Mouse (Mus musculus): ENCODE results near the gene Slc39a11. TPM values are rescaled to one million over a fixed set of nuclear protein-coding genes. Genes with fewer than 3 reads are reported as not detected.

Gene Slc39a11
- polyA plus RNA-seq, 1 experiment: 10.4 TPM

DNA sequence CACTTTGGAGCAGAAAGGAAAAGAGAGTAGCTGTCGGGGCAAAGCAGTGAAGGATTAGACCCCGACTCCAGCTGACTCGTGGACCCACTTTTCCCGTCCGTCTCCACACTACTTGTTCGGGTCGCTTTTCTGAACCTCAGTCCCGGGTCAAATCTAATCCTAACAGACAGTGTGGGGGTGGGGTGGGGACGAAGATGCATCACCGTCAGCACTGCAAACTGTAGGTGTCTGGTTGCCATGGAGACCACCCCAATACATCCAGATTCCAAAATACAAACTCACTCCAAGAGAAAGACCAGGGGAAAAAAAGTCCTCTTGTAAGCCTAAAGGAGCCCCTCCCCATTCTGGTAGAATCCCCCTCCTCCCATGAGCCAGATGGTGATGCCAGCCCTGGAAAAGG is 97.3 kb downstream of the Slc39a11 start:
- TF ChIP-seq GATA1 (IDR thresholded peaks at IDR 0.05; ENCODE audit: low read length): no peak

DNA sequence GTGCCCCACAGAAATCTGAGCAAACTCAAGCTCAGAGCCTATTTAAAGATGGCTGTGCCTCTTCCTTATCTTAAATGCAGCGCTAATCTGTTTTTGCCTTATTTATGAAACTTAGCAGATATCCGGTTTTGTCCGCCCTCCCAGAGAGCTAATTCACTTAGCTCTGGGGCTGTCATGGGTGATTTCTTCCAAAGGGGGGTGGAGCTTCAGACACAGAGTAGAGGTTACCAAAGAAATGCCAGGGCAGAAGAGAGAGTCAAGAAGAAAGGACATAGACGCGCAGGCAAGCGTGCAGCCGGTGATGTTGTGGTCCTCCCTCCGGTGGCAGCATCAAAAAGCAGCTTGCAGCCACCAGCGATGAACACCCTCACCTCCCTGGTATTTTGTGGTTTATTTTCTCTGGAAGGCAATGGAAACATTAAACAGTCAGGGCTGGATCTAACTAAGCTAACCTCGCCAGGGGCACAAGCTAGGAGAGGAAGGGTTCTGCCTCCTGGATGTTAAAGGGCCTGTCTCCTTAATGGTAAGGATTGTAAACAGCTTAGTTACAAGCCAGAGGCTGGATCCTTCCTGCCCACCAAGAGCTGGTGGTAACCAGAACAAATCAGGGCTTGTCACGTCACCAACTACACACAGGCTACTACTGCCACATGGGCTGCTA is 103.5 kb downstream of the Slc39a11 start:
- TF ChIP-seq GATA1 (IDR thresholded peaks at IDR 0.05; ENCODE audit: low read length): no peak

DNA sequence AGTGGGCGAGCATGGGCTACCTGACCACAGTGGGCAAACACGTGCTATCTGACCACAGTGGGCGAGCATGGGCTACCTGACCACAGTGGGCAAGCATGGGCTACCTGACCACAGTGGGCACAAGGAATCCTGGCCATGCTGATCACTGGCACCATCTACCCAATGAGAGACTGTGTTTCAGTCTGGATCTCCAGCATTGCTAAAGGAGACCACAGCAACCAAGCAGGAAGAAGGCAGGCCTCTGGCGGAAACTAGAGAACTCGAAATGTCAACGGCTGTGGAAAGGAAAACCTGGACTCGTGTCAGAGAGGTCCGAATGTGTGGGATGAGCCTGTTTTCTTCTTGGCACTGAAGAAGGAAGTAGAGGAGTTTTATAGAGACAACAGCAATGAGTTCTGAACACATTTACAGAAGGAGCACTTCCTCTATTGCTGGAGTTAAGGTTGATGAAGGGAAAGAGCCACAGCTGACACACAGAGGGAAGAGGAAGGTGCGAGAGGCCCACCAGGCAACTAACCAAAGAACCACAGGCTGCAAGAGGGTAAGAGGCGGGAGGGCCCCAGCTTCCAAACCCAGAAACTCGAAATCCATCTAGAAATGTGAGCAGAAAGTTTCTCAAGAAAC is 105.8 kb downstream of the Slc39a11 start:
- no peak for TF ChIP-seq GATA1 (IDR thresholded peaks at IDR 0.05; ENCODE audit: low read length)

DNA sequence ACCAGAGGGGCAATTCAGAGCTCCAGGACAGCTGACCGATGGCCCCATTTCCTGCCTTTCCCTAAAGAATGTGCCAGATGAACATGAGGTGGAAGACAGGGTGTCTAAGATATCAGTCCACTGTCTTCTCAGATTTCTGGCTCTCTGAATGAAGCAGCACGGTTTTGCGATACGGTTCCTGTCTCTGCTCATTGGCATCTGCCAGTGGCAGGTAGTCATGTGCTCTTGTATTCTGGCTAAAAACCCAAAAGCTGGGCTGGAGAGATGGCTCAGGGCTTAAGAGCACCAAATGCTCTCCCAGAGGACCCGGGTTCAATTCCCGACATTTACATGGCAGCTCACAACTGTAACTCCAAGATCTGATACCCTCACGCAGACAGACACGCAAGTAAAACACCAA is 108.8 kb downstream of the Slc39a11 start:
- no peak for TF ChIP-seq GATA1 (IDR thresholded peaks at IDR 0.05; ENCODE audit: low read length)

DNA sequence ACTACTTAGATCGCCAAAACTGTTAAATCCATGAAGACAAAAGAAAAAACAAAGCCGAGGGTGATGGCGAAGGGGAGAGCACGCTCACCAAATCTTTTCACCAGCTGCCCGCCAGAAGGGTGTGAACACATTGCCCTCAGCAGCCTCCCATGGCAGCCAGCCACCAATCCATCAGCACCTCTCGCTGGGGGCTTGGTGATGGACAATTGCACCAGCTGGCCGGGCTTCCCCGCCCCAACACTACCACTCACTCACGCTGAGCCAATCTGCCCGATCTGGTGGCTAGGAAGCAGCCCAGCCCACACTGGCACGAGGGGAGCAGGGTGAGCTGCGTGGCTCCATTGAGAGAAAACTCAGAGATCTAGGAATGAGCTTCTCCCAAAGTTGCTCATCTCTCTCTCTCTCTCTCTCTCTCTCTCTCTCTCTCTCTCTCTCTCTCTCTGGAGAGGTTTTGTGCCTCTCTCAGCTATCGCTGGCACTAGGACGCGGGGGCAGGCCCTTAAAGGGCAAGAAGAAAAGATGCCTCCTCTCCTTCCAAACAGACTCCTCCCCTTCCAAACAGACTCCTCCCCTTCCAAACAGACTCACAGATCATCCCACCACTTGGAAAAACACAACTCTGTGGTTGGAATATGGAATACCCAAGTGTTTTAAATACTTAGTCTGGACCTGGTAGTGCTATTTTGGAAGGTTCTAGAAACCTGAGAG is 110.2 kb downstream of the Slc39a11 start:
- no peak for TF ChIP-seq GATA1 (IDR thresholded peaks at IDR 0.05; ENCODE audit: low read length)

DNA sequence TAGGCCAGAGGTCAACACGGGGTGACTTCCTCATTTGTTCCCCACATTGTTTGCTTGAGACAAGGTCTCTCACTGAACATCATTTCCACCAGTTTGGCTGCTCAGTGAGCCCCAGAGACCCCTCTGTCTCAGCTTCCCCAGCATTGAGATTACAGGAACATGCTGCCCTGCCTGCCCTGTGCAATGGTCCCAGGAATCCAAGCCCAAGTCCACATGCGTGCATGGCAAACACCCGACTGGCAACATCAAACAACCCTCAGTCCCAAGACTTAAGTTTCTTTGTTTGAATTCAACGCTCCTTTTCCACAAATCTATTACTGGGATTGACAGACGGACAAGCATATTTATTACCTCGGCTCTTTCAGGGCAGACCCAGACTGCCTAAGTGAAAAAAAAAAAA is 110.8 kb downstream of the Slc39a11 start:
- TF ChIP-seq GATA1 (IDR thresholded peaks at IDR 0.05; ENCODE audit: low read length): no peak

DNA sequence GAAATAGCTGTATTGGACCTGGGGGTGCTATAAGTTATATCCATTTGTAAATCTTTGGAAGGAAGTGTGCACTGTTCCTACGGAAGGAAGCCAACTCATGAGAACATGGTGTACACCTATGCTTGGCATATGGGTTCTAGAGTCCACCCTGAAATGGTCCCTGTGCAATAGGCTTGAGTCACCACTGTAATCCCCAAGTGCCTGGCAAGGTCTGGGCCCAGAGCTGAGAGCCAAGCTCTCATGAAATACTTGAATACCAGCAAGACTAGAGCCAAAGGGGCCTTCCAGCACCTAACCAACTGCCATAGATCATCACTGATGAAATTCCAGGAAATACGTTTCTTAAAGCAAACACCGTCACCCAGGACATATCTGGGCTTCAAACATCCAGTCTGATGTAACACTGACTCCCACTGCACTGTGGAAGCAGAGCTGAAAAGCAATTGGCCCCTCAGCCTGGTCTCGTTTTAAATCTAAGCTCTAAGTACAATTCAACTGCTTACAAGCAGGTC is 111.4 kb downstream of the Slc39a11 start:
- TF ChIP-seq GATA1 (IDR thresholded peaks at IDR 0.05; ENCODE audit: low read length): no peak

DNA sequence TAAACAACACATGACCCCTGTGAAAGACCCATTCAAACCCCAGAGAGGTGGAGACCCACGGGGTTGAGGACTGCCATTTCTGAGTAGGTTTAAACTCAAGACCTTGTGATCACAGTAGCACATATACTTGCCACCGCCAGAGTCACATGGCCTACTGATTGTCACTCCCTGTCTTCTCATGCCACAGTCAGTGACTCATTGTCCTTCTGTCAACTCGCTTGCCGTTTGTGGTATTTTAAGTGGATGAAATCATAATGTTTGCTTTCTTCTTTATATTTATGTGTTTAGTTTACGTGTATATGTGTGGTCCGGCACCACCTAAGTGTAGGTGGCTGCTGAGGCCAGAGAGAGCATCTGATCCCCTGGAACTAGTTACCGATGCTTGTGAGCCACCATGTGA is 112.2 kb downstream of the Slc39a11 start:
- TF ChIP-seq GATA1 (IDR thresholded peaks at IDR 0.05; ENCODE audit: low read length): no peak

DNA sequence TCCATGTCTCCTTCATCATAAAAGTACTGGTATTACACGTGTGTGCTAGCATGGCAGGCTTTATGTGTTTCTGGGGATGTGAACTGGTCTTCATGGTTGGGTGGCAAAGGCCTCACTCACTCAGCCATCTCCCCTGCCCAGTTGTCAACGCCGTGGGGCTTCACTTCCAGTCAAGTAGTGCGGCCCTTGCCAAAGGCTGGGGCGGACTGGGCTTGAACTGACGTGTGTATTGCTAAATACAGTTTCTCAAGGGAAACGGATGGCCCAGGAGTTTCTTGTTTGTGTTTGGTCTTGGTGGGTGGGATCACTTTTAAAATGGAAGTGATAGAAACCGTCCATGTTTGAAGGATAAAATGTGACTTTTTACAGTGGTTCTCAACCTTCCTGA is 112.7 kb downstream of the Slc39a11 start:
- no peak for TF ChIP-seq GATA1 (IDR thresholded peaks at IDR 0.05; ENCODE audit: low read length)

DNA sequence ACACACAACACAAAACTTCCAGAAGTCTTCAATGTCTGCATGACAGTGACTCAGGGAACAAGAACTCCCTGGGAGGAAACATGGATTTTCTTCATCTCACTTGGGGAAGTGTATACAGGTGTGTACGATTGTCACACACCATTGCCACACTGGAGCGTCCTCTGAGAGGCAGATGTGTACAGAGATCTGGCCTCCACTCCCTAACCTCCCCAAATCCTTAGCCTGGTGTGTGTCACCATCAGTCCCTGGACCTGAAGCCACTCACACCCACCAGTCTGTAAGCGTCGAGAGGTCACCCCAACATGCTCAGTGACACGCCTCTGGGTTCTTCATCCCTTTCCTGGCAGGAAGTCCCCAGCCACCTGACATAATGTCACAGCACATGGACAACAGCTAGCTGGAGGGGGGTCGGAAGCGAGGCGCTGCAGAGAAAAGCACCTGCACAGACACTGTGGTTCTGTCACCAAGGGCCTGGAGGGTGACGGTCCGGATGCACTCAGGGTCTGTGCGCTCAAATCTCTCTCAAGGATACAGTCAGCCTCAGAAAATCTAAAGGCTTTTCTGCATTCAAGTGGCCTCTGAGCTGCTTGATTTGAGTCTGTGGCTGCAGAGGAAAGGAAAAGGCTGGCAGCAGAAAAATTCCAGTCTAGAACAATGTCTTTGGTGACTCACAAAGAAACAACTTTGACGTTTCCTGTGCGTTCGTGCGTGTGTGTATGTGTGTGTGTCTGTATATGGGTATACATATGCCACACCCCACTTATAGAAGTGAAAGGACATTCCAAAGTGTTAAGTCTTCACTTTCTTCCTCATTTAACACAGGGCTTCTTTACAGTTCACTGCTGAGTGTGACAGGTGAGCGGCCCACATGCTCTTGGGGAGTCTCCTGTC is 113.3 kb downstream of the Slc39a11 start:
- TF ChIP-seq GATA1 (IDR thresholded peaks at IDR 0.05; ENCODE audit: low read length): no peak

DNA sequence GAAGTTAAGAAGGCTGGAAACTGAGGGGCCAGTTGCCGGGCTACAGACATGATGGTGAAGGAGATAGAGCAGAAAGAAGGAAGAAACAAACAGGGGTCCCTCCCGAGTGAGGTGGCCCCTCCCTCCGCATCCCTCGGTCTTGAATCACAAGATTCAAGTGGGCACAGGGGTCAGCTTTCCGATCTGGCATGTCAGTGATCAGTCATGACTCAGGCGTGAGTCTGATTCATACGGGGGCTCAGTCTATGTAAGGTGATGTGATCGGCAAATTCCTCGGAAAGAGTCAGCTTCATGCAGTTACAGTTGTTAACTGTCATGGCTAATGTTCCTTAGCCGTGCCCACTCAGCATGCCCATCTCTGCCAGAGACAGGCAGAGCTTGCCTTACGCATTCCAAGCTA is 115.5 kb downstream of the Slc39a11 start:
- no peak for TF ChIP-seq GATA1 (IDR thresholded peaks at IDR 0.05; ENCODE audit: low read length)

DNA sequence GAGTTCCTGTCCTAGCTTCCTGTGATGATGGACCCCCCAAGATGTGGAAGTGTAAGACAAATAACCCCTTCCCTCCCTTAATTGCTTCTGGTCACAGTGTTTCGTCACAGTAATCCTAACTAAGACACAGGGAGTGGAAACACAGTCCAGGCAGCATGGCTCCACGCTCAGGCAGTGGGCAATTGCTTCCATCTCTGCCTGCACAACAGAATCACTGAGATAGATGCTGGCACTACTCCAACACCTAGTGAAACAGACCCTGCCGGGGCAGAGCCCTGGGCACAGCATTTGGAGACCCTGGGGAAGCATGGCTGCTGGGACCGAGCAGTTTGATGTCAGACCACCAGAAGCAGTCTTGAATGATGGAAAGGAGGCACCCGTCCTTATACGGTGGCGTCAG is 115.9 kb downstream of the Slc39a11 start:
- no peak for TF ChIP-seq GATA1 (IDR thresholded peaks at IDR 0.05; ENCODE audit: low read length)

DNA sequence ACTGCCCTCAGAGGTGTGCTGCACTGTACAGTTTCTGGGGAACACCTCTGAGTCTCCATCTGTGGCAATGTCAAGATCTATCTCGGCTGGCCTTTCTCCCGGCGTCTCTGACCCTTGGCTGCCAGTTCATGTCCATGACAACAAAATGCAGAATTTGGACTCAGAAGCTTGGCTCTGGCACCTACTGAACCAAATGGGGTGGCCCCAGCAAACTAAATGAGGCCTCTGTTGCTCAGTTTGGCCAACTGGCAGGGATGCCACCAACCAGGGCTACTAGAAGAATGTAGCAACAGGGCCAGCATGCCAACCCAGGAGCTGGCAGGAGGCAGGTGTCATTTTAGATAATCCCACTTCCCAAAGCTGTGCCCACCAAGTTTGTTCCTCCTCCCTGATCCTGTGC is 121.5 kb downstream of the Slc39a11 start:
- no peak for TF ChIP-seq GATA1 (IDR thresholded peaks at IDR 0.05; ENCODE audit: low read length)

DNA sequence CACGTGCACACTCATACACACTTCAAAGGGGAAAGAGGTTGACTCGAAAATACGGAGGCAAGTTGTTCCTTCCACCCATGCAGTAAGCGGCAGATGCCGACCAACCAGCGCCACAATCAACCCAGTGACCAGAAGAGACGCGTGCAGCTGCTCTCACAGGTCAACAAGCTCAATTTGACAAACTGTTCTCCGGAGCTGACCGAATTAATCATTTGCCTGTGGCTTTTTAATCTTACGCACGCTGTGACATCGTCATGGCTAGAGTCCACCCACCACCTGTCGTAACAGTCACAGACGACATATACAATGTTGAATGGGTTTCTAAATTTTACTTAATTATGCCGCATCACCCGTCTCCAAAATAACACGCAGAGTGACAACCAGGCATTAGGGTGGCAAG is 124.1 kb downstream of the Slc39a11 start:
- TF ChIP-seq GATA1 (IDR thresholded peaks at IDR 0.05; ENCODE audit: low read length): no peak

DNA sequence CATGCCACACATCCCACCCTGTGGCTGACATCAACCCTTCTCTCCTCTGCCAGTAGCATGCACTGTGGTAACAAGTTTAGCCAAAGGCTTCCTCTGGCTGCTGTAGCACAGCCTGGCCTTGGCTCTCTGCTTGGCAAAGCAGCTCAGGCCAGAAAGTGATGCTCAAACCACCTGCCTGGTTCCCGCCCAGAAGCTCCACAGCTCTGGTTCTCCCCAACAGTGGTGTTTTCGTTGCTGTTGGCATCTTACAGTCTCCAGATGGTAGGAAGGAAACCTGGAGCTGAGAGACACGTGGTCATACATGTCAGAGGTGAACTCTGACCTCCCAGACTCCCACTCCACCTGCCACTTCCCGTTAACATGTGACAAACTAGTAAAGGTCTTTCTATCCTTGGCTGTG is 127.2 kb downstream of the Slc39a11 start:
- TF ChIP-seq GATA1 (IDR thresholded peaks at IDR 0.05; ENCODE audit: low read length): no peak
